Mouse (Mus musculus) neural tube, embryonic 14.5 days (tissue): ENCODE data around the gene 6430571L13Rik. TPM values are rescaled to one million over a fixed set of nuclear protein-coding genes. Genes with fewer than 3 reads are reported as not detected.

Experiments
- ATAC-seq: fragments of 200-750 bp; cut with Nextera tagmentation; 2 replicates; pipeline ENCODE4 v1.8.0; 2017; ENCODE audit warnings: low read depth, mild to moderate bottlenecking, moderate TSS enrichment, moderate library complexity
- H3K27ac ChIP-seq: fragments of 300-500 bp; sonication (generic); 2 replicates; pipeline ENCODE4 v1.5.1; 2014; ENCODE audit warnings: low read depth, mild to moderate bottlenecking, control low read depth, low read length, moderate library complexity, mixed read lengths
- H3K27me3 ChIP-seq: fragments of 300-500 bp; sonication (generic); 2 replicates; pipeline ENCODE4 v1.6.1; 2014; ENCODE audit warnings: low read length; ENCODE audit not compliant: control insufficient read depth, insufficient read depth
- H3K36me3 ChIP-seq: fragments of 300-500 bp; sonication (generic); 2 replicates; pipeline ENCODE4 v1.6.1; 2014; ENCODE audit warnings: low read length, mixed read lengths; ENCODE audit not compliant: control insufficient read depth, insufficient read depth
- H3K4me1 ChIP-seq: fragments of 300-500 bp; sonication (generic); 2 replicates; pipeline ENCODE4 v1.6.1; 2014; ENCODE audit warnings: low read length; ENCODE audit not compliant: control insufficient read depth, insufficient read depth
- H3K4me2 ChIP-seq: fragments of 300-500 bp; sonication (generic); 2 replicates; pipeline ENCODE4 v1.6.1; 2014; ENCODE audit warnings: mild to moderate bottlenecking, low read depth, low read length, control low read depth
- H3K4me3 ChIP-seq: fragments of 300-500 bp; sonication (generic); 2 replicates; pipeline ENCODE4 v1.5.1; 2014; ENCODE audit warnings: low read depth, low read length, control low read depth, mixed read lengths
- H3K9ac ChIP-seq: fragments of 300-500 bp; sonication (generic); replicated peaks from 2 replicates; pipeline ENCODE4 v1.6.1; 2014; ENCODE audit warnings: low read depth, mild to moderate bottlenecking, control low read depth, low read length, mixed read lengths
- H3K9me3 ChIP-seq: fragments of 300-500 bp; sonication (generic); 2 replicates; pipeline ENCODE4 v1.6.1; 2016; ENCODE audit warnings: low read length; ENCODE audit not compliant: control insufficient read depth
- WGBS: fragments of 180-500 bp; shearing (Covaris S2); extraction: QIAGEN DNeasy Blood & Tissue Kit; methylation state at CpG from one replicate; pipeline ENCODE4 v1.1.7; 2014; 5-methylcytosine and 5-hydroxymethylcytosine counted together
- polyA plus RNA-seq: library from polyadenylated mRNA; unstranded; fragments of >200 nt; fragmentation: Nextera tagmentation; extraction: Ambion mirVana; gene quantifications from 2 replicates; pipeline ENCODE4 v1.2.1, GENCODE M21; 2014

The 6430571L13Rik gene
- polyA plus RNA-seq, 1 experiment from 2014 or later: 4.3 TPM

DNA sequence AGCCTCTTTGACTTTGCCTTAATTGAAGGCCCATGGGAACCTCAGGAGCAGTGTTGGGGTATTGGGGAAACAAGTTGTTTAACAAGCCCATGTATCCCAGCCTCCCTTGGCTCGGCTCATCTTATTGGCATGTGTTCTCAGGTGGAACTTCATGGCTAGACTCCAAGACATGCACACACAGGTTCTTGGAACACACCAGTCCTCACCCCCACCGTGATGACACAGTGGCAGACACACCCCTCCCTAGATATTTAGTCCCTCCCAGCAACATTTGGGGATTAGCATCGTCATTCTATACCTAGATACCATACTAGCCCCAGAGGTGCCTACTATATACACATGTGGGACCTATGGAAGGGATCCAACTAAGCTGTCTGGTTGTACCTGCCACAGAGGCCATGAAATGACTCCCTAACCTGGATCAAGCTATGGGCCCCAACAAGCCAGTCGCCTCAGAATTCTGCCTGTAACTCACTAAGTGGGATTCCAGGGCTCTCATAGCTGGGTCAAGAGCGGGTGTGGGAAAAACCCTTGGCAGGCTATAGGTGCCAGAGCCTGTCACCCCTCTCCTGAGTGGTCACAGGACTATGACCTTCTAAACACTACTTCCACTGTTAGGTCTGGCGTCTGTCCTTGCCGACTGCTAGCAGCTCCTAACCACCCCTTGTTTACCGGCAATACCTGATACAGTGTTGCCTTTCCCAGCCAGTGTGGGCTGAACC lies 42.2 kb upstream of the 6430571L13Rik start:
- H3K4me2 ChIP-seq: no peak overlapping the region
- H3K4me3 ChIP-seq: no peak overlapping the region
- WGBS: 87% methylated on average over 8 of the region's 8 CpGs

DNA sequence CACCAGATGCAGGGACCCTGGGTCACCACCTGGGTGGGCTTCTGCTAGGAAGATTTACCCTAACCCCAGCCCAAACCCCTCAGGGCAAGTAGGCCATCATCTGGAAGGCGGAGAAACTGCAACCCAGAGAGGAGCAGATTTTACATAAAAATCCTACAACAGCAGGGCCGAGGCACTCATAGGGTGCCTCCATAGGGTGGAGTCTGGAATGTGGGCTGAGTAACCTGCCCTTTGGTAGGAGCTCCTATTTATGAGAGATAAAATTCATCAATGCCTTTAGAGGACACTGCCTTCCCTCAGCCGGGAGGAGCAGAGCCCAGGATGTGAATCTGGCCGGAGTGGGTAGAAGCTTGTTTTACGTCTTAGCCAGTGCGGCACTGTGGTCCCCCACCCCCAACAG lies 41.5 kb upstream of the 6430571L13Rik start:
- H3K27ac ChIP-seq: no peak overlapping the region
- H3K27me3 ChIP-seq: no peaks in the 10 kb centered on the region
- WGBS: 86% methylated on average over 6 of the region's 6 CpGs
- H3K9ac ChIP-seq: no peak overlapping the region
- no peaks in the 10 kb centered on the region for H3K9me3 ChIP-seq
- no peak overlapping the region for H3K4me3 ChIP-seq
- no peak for ATAC-seq
- peaks cover 5% of the 10 kb centered on the region; the same call in 1 of the 2 replicates for H3K4me1 ChIP-seq
- no peak overlapping the region for H3K4me2 ChIP-seq
- H3K36me3 ChIP-seq: peaks cover 5% of the 10 kb centered on the region; the same call in 1 of the 2 replicates

More for the DNA sequence above, 42.2 kb upstream of the 6430571L13Rik start:
- no peaks in the 10 kb centered on the region for H3K9me3 ChIP-seq
- peaks cover 5% of the 10 kb centered on the region; the same call in 1 of the 2 replicates for H3K36me3 ChIP-seq
- H3K9ac ChIP-seq: no peak overlapping the region
- no peak overlapping the region for H3K27ac ChIP-seq
- H3K4me1 ChIP-seq: peaks cover 5% of the 10 kb centered on the region; the same call in 1 of the 2 replicates
- no peaks in the 10 kb centered on the region for H3K27me3 ChIP-seq
- ATAC-seq: no peak

DNA sequence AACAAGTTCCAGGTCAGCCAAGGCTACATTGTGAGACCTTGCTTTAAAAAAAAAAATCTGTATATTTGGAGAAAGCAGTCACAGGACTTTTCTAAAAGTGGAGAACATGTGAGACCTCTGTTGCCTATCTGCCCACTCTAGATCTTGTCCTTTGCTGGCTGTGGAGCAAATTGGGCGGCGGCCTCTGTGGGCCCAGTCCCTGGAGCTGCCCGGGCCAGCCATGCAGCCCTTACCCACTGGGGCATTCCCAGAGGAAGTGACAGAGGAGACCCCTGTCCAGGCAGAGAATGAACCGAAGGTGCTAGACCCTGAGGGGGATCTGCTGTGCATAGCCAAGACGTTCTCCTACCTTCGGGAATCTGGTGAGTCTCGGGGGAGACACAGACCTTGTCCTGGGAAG lies 40.6 kb upstream of the 6430571L13Rik start:
- no peaks in the 10 kb centered on the region for H3K9me3 ChIP-seq
- peaks cover 5% of the 10 kb centered on the region; the same call in 1 of the 2 replicates for H3K4me1 ChIP-seq
- no peak overlapping the region for H3K4me3 ChIP-seq
- no peaks in the 10 kb centered on the region for H3K27me3 ChIP-seq
- no peak overlapping the region for H3K9ac ChIP-seq
- no peak overlapping the region for H3K27ac ChIP-seq
- H3K36me3 ChIP-seq: peaks cover 5% of the 10 kb centered on the region; the same call in 1 of the 2 replicates
- no peak overlapping the region for H3K4me2 ChIP-seq
- ATAC-seq: no peak
- 95% methylated on average over 7 of the region's 7 CpGs for WGBS

DNA sequence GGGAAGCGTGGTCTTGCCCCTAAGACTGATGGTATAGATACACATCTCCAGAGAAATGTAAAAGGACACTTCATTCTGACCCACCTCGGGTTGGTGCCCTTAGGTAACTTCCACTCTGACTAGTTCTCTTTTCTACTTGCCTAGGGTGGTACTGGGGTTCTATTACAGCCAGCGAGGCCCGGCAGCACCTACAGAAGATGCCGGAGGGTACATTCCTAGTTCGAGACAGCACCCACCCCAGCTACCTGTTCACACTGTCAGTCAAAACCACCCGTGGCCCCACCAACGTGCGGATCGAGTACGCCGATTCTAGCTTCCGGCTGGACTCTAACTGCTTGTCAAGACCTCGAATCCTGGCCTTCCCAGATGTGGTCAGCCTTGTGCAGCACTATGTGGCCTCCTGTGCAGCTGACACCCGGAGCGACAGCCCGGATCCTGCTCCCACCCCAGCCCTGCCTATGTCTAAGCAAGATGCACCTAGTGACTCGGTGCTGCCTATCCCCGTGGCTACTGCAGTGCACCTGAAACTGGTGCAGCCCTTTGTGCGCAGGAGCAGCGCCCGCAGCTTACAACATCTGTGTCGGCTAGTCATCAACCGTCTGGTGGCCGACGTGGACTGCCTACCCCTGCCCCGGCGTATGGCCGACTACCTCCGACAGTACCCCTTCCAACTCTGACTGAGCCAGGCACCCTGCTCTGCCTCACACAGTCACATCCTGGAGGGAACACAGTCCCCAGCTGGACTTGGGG lies 40.0 kb upstream of the 6430571L13Rik start:
- no peak overlapping the region for H3K4me3 ChIP-seq
- no peak overlapping the region for H3K4me2 ChIP-seq
- whole genome bisulfite sequencing: 92% methylated on average over 30 of the region's 30 CpGs
- no peak overlapping the region for H3K27ac ChIP-seq
- H3K9ac ChIP-seq: no peak overlapping the region
- peaks cover 5% of the 10 kb centered on the region; the same call in 1 of the 2 replicates for H3K36me3 ChIP-seq
- no peaks in the 10 kb centered on the region for H3K27me3 ChIP-seq
- no peaks in the 10 kb centered on the region for H3K9me3 ChIP-seq
- ATAC-seq: no peak
- H3K4me1 ChIP-seq: peaks cover 5% of the 10 kb centered on the region; the same call in 1 of the 2 replicates

DNA sequence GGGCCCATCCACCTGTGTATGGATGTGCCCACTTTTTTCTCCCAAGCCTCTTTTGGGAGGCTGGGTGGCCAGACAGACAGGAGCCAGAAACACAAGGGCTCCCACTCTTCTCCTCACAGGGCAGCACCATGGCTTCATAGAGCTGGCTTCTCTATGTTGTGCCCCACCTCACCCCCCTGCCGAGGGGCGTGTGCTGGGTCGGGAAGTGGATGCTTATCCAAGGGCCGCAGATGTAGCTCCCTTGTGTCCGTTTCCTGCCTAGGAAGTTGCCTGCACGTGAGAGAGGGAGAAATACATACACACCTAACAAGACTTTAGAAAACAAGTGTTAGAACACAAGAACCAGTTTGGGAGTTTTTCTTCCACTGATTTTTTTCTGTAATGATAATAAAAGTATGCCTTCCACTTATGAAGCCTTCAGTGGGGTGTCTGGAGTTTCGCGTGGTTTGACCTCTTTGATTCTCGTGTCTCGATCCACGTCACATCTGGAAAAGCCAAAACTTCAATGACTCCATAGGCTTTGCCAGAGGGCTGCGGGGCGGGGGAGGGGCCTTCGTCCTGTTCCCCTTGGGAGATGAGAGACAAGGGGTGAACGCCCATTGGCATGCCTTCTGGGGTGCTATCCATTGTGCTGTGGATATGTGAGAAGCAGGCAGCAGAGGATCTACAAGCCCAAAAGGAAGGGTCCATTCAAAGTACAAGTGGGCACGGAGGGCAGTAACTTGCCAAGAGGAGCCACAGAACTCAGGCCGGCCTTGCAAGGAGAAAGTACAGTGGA lies 38.7 kb upstream of the 6430571L13Rik start:
- no peak for ATAC-seq
- H3K4me3 ChIP-seq: no peak overlapping the region
- peaks cover 2% of the 10 kb centered on the region; the same call in 1 of the 2 replicates for H3K4me1 ChIP-seq
- H3K9me3 ChIP-seq: no peaks in the 10 kb centered on the region
- H3K36me3 ChIP-seq: peaks cover 5% of the 10 kb centered on the region; the same call in 1 of the 2 replicates
- H3K27ac ChIP-seq: no peak overlapping the region
- H3K9ac ChIP-seq: no peak overlapping the region
- no peak overlapping the region for H3K4me2 ChIP-seq
- no peaks in the 10 kb centered on the region for H3K27me3 ChIP-seq
- 89% methylated on average over 17 of the region's 17 CpGs for WGBS

DNA sequence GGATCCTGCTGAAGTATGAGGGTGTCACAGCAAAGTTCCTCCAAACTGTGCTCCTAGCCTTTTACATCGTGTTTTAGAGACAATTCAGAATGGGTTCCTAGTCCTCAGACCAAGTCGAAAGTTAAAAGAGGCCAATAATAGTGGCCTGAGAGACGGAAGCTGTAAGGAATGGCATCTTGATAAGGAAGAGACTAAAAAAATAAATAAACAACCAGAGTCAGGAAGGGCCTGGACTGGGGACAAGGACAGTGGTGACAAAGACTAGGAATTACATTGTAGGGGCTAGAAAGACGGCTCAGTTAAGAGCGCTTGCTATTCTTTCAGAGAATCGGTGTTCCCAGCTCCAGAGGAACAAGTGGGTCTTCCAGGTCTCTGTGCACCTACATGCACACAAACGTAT lies 37.8 kb upstream of the 6430571L13Rik start:
- Histone ChIP-seq H3K4me2 (no peak overlapping the region), H3K4me3 (no peak overlapping the region), H3K9ac (no peak overlapping the region), H3K4me1 (no peaks in the 10 kb centered on the region), H3K36me3 (peaks cover 5% of the 10 kb centered on the region; the same call in 1 of the 2 replicates), H3K9me3 (no peaks in the 10 kb centered on the region), H3K27ac (no peak overlapping the region), H3K27me3 (no peaks in the 10 kb centered on the region)
- 90% methylated on average over 7 of the region's 7 CpGs for WGBS
- no peak for ATAC-seq

DNA sequence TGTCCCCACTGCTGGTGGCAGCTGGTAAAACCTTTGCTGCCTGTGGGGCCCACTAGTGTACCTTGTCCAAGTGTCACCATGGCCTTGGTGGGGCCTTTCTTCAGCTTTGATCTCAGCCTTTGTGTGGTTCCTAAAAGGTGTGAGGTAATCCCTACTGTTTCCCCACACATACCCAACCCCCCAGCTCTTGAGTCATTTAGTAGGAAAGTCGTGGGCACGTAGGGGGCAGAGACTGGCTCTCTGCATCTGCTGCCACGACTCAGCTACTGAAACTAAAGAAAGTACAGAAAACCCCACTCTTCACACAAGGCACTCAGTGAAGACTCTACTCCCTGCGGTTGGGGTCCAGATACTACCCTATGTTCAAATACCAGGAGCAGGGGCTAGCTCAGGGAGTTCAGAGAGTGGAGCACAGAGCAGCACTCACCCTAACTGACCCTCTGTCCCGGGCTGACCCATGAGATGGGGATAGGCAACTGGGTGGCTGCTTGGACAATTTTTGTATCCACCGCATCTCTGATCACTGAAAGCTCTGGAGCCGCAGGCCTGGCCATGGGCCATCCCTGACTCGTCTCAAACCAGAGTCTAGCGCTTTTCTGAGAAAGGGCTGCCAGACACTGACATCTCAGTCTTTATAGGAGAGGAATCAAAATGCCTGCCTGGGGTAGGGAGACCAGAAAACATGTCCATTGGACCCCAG lies 37.1 kb upstream of the 6430571L13Rik start:
- Histone ChIP-seq H3K27me3 (no peaks in the 10 kb centered on the region), H3K9me3 (no peaks in the 10 kb centered on the region), H3K4me3 (no peak overlapping the region), H3K27ac (no peak overlapping the region), H3K4me1 (no peaks in the 10 kb centered on the region), H3K4me2 (no peak overlapping the region), H3K36me3 (peaks cover 5% of the 10 kb centered on the region; the same call in 1 of the 2 replicates), H3K9ac (no peak overlapping the region)
- ATAC-seq: no peak
- 85% methylated on average over 9 of the region's 9 CpGs for WGBS

DNA sequence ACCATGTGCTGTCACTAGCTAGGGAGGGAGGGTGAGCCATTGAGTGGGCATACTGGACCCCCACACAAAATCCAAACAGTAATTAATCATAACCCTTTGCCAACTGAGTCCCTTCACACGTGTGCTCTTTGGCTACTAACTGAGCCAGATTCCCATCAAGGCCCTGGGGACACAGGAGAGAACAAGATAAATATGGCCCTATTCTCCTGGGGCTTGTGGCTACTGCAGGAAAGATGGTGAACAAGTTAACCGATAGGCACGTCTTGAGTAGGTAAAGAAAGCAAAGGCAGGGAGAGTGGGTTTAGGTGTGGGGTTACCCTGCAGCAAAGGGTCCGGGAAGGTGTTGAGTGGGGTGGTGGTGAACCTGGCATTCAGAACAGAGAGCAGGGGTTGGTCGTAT lies 36.5 kb upstream of the 6430571L13Rik start:
- Histone ChIP-seq H3K4me3 (no peak overlapping the region), H3K4me1 (no peaks in the 10 kb centered on the region), H3K27me3 (no peaks in the 10 kb centered on the region), H3K9ac (no peak overlapping the region), H3K4me2 (no peak overlapping the region), H3K9me3 (no peaks in the 10 kb centered on the region), H3K36me3 (peaks cover 5% of the 10 kb centered on the region; the same call in 1 of the 2 replicates), H3K27ac (no peak overlapping the region)
- 83% methylated on average over 5 of the region's 5 CpGs for WGBS
- no peak for ATAC-seq
